Mouse (Mus musculus): ENCODE data around the gene Tlk2.
A peak's percentile ranks its signal among the peaks of the same experiment; 100 is the strongest.

Gene Tlk2

GRCm38 (mm10) chr11:105159673-105160360 is 18.8 kb upstream of the Tlk2 start:
- ATAC-seq (ENCODE audit: insufficient number of reproducible peaks, low FRiP score, low TSS enrichment), result no peak

DNA sequence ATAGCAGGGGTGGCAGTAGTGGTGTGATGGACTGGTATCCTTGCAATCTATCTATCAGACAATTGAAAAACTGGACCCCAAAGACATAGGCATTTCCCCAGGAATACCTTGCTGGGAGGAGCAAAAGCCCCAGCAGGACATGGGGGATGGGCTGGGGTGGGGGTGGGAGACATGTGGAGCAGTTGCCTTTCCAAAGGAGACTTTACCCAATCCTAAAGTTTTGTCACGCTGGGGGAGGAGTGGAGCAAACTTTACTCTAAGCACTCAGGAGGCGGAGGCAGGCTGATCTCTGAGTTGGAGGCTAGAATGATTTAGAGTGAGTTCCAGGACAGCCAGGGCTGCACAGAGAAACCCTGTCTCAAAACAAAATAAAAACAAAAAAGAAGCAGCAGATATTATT is 17.2 kb upstream of the Tlk2 start:
- ATAC-seq (ENCODE audit: insufficient number of reproducible peaks, low FRiP score, low TSS enrichment), result no peak

DNA sequence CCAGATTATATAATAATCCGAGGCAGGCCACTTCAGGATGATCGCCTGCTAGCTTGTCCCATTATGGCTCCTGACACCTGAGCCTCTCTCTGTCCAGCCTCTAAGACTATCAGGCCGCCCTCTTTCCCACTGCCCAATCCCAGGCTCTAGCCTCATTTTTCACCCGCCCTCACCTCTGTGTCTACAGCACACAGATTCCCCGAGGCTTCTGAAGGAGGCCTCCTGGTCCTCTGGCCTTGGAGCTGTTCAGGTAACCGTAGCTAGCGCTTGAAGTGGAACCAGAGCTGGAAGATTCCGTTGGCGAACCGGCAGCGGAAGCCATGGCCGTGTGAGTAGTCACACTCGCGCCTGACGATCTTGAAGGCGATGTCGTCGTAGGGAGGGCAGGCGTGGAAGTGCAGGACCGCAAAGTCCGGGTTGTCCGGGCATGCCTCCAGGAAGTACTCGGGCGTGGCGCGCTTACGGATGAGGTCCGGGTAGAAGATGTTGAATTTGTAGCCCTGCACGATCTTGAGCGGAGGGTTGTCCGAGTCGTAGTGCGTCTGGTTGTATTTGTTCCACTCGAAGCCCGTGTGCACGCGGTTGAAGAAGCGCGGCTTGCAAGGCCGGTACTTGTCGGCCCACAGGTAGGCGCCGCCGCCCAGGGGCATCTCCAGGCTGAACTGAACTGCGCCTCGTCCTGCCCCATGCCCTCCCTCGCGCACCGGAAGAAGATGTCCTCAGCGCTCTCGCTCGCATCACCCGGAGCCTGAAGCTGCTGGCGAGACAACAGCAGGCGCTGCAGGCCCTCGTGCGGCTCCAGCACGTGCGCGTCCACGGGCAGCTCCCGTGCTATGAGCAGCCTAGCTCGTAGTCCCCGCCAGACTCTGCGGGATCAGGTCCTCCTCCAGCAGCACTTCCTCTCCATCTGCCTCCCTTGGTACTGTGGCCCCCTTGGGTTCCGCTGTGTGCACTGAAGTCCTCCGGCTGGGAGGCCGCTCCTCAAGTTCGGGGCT is 13.8 kb upstream of the Tlk2 start:
- no peak for ATAC-seq (ENCODE audit: insufficient number of reproducible peaks, low FRiP score, low TSS enrichment)

DNA sequence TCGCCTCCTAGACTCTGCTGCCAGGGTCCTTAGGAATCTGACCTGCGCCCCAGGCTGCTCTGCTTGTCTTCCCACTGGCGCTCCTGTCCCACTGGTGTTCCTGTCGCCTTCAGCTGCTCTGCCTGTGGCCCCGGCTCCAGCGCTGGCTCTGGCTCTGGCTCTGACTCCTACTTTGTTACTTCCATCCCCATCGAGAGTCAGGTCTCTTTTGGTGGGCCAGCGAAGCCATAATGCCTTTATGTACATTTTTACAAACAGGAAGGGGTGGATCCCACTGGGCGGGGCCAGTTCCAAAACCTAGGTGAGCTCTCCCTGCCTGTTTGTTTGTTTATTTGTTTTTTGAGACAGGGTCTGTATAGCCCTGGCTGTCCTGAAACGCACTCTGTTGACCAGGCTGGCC is 11.8 kb upstream of the Tlk2 start:
- ATAC-seq (ENCODE audit: insufficient number of reproducible peaks, low FRiP score, low TSS enrichment), result no peak

- no peak for ATAC-seq (ENCODE audit: insufficient number of reproducible peaks, low FRiP score, low TSS enrichment)
Observed at GRCm38 (mm10) chr11:105179523-105179922, 916 bp downstream of the Tlk2 start.

GRCm38 (mm10) chr11:105180471-105181091 is 2.0 kb downstream of the Tlk2 start:
- peak; percentile 50; the same call in 1 of the 2 replicates for ATAC-seq (ENCODE audit: insufficient number of reproducible peaks, low FRiP score, low TSS enrichment)

DNA sequence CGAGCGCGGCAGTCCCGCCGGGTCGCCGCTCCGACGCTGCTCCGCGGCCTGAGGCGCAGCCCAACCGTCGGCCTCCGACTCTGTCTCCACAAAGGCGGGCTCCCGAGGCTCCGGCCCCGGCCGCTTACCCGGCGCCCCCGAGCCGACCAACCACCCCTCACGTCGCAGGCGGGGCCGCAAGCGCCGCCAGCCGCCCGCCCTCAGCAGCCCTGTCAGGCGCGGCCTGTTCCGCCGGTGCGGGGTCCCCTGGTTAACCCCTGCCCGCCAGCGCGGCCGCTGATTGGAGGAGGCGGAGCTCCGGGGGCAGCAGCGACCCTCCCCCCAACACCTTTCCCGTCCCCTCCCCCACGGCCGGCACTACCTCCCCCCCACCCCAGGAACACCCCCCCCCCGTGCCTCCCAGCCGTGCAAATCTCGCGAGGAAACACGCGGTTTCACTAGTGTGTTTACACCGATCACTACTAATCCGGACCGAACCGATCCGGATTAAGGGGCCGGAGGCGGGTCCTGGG is 2.6 kb downstream of the Tlk2 start:
- ATAC-seq (ENCODE audit: insufficient number of reproducible peaks, low FRiP score, low TSS enrichment), result peak; percentile 87

DNA sequence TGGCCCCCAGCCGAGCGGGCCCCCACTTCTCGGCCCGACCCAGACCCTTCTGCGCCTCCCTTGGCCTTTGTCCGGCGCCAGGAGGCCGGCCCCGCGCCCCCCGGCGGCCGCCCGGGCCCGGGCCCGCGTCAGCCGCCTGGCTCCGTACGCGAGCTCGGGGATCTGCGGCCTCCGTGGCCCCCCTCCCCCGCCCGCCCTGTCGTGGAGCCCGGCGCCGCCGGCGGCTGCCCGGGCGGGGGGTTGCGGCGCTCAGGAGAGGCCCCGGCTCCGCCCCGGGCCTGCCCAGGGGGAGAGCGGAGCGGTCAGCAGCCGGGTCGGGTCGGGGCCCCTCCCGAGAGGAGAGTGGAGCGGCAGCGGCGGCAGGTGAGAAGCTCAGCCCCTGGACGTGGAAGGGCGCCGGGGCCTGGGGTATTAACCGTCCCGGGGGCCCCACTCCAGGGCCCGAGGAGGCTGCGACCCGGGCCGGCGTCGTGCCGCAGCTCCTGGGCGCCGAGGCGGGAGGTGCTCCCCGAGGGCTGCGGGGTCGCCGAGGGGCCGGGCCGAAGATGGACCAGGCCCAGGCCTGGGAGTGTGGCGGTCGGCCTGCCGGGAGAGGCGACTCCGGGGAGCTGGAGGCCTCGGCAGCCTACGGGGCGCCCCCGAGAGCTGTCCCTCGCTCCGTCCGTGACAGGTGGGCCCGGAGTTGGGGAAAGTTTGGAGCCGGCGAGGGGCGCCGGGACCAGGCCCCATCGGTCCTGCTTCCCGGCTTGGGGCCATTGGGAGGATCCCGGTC is 3.3 kb downstream of the Tlk2 start:
- ATAC-seq (ENCODE audit: insufficient number of reproducible peaks, low FRiP score, low TSS enrichment), result peak; percentile 37; the same call in 1 of the 2 replicates

- ATAC-seq (ENCODE audit: insufficient number of reproducible peaks, low FRiP score, low TSS enrichment), result no peak
Observed at GRCm38 (mm10) chr11:105182461-105182855, 3.9 kb downstream of the Tlk2 start.

- no peak for ATAC-seq (ENCODE audit: insufficient number of reproducible peaks, low FRiP score, low TSS enrichment)
Observed at GRCm38 (mm10) chr11:105184678-105185077, 6.1 kb downstream of the Tlk2 start.

DNA sequence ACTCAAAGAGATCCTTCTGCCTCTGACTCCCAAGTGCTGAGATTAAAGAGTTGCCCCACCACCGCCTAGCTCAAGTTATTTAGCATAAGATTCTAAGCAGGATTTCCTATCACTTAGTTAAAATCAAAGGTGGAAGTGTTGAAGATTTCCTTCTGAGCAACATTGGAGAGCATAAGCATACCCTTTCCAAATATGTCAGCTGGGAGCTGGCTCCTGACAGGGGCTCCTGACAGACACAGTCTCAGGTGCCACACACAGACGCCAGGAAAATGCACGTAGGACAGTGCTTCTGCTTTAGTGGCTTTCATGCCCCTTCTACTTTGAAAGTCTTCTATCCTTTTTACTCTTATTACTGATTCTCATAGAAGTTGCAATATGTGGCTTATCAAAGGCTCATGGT is 13.6 kb downstream of the Tlk2 start:
- no peak for ATAC-seq (ENCODE audit: insufficient number of reproducible peaks, low FRiP score, low TSS enrichment)

GRCm38 (mm10) chr11:105196893-105197662 is 18.5 kb downstream of the Tlk2 start:
- ATAC-seq (ENCODE audit: insufficient number of reproducible peaks, low FRiP score, low TSS enrichment), result no peak

DNA sequence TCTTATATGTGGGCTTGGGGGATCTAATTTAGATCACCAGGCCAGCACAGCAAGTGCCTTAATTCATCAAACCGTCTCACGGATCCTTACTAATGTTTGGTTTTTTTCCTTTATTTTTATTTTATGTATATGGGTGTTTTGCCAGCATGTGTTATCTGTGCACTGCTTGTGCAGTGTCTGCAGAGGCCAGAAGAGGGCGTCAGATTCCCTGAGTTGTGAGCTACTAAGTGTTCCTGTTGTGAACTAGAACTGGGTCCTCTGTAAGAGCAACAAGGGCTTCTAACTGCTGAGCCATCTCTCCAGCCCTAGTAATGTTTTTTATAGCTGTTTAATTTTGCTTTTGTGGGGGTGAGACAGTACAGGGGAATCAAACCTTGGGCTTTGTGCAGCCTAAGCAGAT is 23.8 kb downstream of the Tlk2 start:
- no peak for ATAC-seq (ENCODE audit: insufficient number of reproducible peaks, low FRiP score, low TSS enrichment)

DNA sequence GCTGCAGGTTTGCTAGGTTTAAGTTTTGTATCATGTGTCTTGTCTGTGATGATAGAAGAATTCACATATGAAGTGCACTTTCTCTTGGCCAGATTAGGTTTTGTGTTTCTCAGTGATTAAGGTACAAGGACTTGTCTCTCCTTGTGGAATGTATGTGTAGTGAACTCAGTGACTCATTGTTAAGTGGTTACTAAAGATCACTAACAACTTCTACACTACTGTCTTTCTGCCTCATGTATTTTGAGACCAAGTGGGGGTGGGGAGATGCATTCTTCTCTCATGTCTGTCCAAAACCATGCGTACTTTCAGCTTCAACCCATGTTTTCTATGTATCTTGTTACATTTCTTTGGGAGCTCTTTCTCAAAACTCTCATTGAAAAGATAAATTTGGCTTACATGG is 31.4 kb downstream of the Tlk2 start:
- ATAC-seq (ENCODE audit: insufficient number of reproducible peaks, low FRiP score, low TSS enrichment), result no peak

GRCm38 (mm10) chr11:105214257-105214656 is 35.6 kb downstream of the Tlk2 start:
- no peak for ATAC-seq (ENCODE audit: insufficient number of reproducible peaks, low FRiP score, low TSS enrichment)

DNA sequence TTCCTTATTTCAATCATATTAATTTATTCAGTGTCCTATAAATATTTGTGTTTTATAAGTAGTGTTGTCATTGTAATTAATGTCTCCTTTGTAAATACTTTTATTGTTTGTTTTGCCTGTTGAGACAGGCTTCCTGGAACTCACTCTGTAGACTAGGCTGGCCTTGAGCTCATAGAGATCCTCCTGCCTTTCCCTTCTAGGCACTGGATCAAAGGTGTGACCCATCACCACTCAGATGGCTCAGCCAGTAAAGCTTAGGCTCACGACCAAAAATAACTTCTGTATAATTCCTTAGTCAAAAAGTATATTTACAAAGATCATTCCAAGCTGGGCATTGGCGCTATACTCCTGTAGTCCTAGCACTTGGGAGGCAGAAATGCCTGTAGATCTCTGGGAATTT is 39.2 kb downstream of the Tlk2 start:
- no peak for ATAC-seq (ENCODE audit: insufficient number of reproducible peaks, low FRiP score, low TSS enrichment)

DNA sequence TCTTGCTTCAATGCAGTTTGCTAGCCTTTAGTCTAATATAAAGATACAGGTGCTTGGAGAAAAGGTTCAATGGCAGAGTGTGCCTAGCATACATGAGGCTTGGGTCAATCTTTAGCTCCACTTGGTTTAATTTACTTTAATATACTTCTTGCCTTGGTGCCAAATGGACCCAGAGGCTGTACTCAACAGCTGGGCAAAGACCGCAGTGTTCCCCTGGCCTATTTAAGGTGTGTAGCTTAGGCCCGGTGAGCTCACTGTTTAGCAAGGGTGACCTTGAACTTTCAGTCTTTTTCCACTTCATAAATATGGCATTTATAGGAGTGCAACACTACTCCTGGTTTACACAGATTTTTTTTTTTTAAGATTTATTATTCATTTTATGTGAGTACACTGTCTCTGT is 55.9 kb downstream of the Tlk2 start:
- no peak for ATAC-seq (ENCODE audit: insufficient number of reproducible peaks, low FRiP score, low TSS enrichment)

DNA sequence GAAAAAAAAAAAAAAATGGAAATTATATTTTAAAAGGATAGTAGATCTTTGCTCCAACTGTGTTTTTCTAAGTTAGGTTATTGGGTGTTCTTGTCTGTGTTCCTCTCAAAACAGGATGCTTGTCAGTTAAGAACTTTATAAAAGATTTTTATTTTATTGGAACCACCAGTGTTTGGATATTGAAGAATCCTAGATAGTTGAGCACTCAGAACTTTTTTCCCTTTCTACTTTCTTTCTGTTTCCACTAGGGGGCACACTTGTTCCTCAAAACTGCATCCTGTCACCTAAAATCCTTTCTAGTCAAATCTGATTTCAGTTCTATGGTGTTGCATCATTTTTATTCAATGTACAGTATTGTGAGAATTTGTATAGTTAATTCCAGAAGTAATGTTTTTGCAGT is 62.4 kb downstream of the Tlk2 start:
- no peak for ATAC-seq (ENCODE audit: insufficient number of reproducible peaks, low FRiP score, low TSS enrichment)

DNA sequence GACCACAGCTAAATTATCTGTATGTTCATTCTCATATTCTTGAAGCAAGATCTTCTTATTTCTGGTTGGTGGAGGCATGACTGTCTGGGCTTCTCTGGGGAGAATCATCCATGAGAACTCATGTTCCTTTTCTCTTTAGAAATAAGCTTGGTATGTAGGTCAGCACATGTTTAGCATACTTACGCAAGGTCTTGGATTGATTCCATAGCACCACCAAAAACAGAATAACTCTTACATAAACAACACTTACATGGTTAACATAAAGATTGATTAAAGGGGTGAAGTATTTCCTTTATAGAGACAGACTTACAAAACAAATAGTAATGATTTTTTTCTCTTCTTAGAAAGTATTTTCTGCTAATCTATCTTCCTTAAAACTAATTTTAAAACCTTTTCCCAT is 67.8 kb downstream of the Tlk2 start:
- no peak for ATAC-seq (ENCODE audit: insufficient number of reproducible peaks, low FRiP score, low TSS enrichment)

Data from cerebellum, adult (tissue).